Mouse (Mus musculus) ES-Bruce4 (cell line): ENCODE measurements around the gene Msi2. TPM values are rescaled to one million over a fixed set of nuclear protein-coding genes. Genes with fewer than 3 reads are reported as not detected.

Source experiments
- H3K27ac ChIP-seq: 2 replicates; pipeline ENCODE4 v1.5.1; 2012; ENCODE audit warnings: low read length, inconsistent platforms; ENCODE audit not compliant: insufficient read depth
- H3K27me3 ChIP-seq: 2 replicates; pipeline ENCODE4 v1.6.1; 2012; ENCODE audit warnings: mild to moderate bottlenecking, low read length, inconsistent platforms; ENCODE audit not compliant: control insufficient read depth, poor library complexity, insufficient read depth, severe bottlenecking
- H3K36me3 ChIP-seq: 2 replicates; pipeline ENCODE4 v1.6.1; 2012; ENCODE audit warnings: inconsistent platforms, mild to moderate bottlenecking, low read length, moderate library complexity; ENCODE audit not compliant: control insufficient read depth, poor library complexity, insufficient read depth, severe bottlenecking
- H3K4me1 ChIP-seq: one replicate; pipeline ENCODE4 v1.8.1; 2011; ENCODE audit warnings: low read length; ENCODE audit not compliant: control insufficient read depth, insufficient read depth
- H3K4me3 ChIP-seq: 2 replicates; pipeline ENCODE4 v1.5.1; 2011; ENCODE audit warnings: low read depth, mild to moderate bottlenecking, low read length
- H3K9ac ChIP-seq: 2 replicates; pipeline ENCODE4 v1.6.1; 2012; ENCODE audit warnings: low read depth, mild to moderate bottlenecking, inconsistent platforms; ENCODE audit not compliant: poor library complexity, severe bottlenecking
- H3K9me3 ChIP-seq: replicated peaks from 2 replicates; pipeline ENCODE4 v1.6.1; 2012; ENCODE audit warnings: mild to moderate bottlenecking, low read length, inconsistent platforms; ENCODE audit not compliant: control insufficient read depth, poor library complexity, insufficient read depth, severe bottlenecking
- CTCF ChIP-seq: IDR thresholded peaks from one replicate; pipeline ENCODE4 v1.8.1; 2011; ENCODE audit warnings: low read depth, low read length
- EP300 ChIP-seq: IDR thresholded peaks from 2 replicates; pipeline ENCODE4 v1.6.1; 2011; ENCODE audit warnings: low read depth, low read length; ENCODE audit not compliant: insufficient read depth
- POLR2A ChIP-seq: IDR thresholded peaks from one replicate; pipeline ENCODE4 v1.8.1; 2011; ENCODE audit warnings: low read length; ENCODE audit not compliant: insufficient read depth
- polyA plus RNA-seq: library from polyadenylated mRNA; stranded (reverse); fragments of >200 nt; gene quantifications from 2 replicates; pipeline ENCODE4 v1.2.4, GENCODE M21; 2011; ENCODE audit warnings: low read depth; ENCODE audit not compliant: missing spikeins, insufficient read depth, insufficient read length

Msi2 gene
- polyA plus RNA-seq, 1 experiment = 110 TPM

DNA sequence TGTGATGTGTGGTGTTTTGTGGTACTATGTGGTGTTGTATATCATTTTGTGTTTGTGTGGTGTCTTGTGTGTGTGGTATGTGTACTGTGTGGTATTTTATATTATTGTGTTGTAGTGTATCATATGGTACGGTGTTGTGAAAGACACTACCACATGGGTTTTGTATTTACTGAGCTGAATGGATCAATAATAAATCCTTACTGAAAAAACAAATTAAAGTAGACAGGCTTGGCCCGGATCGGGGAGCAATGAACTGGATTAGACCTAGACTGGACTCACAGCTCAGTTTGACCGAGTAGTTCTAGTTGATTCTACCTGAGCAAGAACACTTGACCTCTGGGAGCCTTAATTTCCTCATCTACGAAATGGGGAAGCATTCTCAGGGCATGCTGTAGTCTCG lies 107.5 kb downstream of the Msi2 start:
- no peaks in the 10 kb centered on the region; the same call in none of the 2 replicates for H3K36me3 ChIP-seq
- peaks cover 2% of the 10 kb centered on the region for H3K4me1 ChIP-seq
- no peaks in the 10 kb centered on the region for H3K9me3 ChIP-seq
- TF ChIP-seq EP300 (no peak), POLR2A (no peak), CTCF (no peak)
- H3K9ac ChIP-seq = no peak overlapping the region
- H3K27ac ChIP-seq = no peak overlapping the region
- no peak overlapping the region for H3K4me3 ChIP-seq
- no peaks in the 10 kb centered on the region for H3K27me3 ChIP-seq

DNA sequence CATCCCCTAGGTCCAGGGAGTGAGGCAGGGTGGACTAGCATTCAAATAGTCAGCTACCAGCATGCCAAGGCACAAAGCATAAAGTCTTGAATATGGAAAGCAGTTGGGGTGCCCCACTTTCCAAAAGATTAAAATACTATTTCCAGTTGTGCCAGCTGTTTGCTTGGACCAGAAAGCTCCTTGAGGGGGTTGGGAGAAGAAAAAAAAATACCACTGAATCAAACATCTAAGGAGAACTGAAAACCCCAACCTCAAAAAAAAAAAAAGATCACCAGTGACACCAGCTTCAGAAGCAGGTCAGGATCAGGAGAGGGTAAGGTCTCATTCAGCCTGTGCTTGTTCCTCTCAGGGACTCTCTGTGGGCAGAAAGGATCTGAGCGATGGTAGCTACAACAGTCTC lies 108.2 kb downstream of the Msi2 start:
- Histone ChIP-seq H3K9ac (no peak overlapping the region), H3K36me3 (no peaks in the 10 kb centered on the region; the same call in none of the 2 replicates), H3K27ac (no peak overlapping the region), H3K27me3 (no peaks in the 10 kb centered on the region), H3K9me3 (no peaks in the 10 kb centered on the region), H3K4me1 (peaks cover 2% of the 10 kb centered on the region), H3K4me3 (no peak overlapping the region)
- no peak for TF ChIP-seq POLR2A
- TF ChIP-seq CTCF = no peak
- no peak for TF ChIP-seq EP300

DNA sequence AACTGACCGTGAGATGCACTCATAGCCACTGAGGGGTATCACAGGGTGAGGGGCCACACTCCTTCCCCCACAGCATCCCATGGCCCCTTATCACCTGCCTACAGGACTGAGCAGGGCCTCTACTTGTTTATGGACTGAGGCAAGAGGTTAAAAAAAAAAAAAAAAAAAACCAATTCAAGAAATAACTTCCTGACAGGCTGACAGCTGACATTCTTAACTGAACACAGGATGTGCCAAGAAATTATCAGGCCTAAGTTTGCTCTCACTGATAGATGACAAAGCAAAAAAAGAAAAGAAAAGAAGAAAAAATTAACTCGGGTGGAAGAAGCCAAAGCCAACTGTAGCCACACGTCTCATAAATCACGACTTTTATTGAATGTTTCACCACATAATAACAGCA lies 109.7 kb downstream of the Msi2 start:
- H3K36me3 ChIP-seq = peaks cover 2% of the 10 kb centered on the region
- H3K27me3 ChIP-seq = no peaks in the 10 kb centered on the region
- TF ChIP-seq CTCF (no peak), POLR2A (no peak), EP300 (no peak)
- H3K27ac ChIP-seq = no peak overlapping the region
- H3K9me3 ChIP-seq = no peaks in the 10 kb centered on the region
- peaks cover 2% of the 10 kb centered on the region for H3K4me1 ChIP-seq
- H3K9ac ChIP-seq = no peak overlapping the region
- no peak overlapping the region for H3K4me3 ChIP-seq

DNA sequence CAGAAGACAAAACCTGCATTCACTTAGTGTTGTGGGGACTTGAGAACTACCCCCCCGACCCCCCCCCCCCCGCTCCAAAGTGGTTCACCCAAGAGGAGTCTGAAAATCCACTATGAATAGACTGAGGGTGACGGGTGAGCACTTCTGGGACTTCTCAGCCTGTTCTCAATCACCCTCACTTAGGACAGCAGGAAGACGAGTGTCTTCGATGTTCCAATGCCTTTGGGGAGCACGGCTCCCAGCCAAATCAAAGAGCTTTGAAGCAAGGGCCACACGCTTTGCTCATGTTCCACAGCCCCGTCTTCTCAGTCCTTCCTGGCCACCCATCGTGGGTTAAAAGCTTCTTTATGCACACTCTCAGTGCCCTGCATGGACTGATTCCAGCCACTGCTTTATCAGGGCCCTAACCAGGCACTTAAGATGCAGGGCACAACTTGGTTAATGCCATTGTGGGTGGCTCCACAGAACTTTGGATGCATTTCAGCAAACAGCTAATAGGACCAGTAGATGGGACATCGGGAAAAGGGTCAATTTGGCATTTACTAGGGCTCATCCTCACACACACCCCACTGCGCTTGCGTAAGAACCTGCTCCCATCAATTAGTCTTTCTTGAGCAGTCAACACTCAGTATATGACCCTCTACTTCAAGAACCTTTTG lies 110.5 kb downstream of the Msi2 start:
- H3K27ac ChIP-seq = no peak overlapping the region
- peaks cover 5% of the 10 kb centered on the region for H3K4me1 ChIP-seq
- no peak overlapping the region for H3K9ac ChIP-seq

DNA sequence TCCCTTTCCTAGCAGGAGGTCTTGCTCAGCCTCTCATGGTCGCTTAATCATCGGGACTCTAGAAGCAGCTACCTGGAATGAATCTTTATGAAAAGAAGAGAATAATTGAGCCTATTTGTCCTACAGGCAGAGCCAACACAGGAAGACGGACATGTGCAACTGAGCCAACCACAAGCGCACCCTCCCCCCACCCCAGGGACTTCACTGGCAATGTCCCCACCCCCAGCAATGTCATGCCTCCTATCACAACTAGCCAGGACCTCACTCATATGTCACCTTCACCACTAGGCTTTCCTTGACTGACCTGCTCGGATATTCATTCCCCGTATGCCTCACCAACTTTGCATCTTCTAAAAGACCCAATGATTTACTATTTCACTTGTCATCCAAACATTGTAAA lies 112.5 kb downstream of the Msi2 start:
- Histone ChIP-seq H3K36me3 (peaks cover 2% of the 10 kb centered on the region; the same call in 1 of the 2 replicates), H3K4me1 (peaks cover 8% of the 10 kb centered on the region), H3K27ac (no peak overlapping the region), H3K27me3 (no peaks in the 10 kb centered on the region), H3K4me3 (no peak overlapping the region), H3K9me3 (no peaks in the 10 kb centered on the region), H3K9ac (no peak overlapping the region)
- TF ChIP-seq CTCF = no peak
- TF ChIP-seq POLR2A = no peak
- no peak for TF ChIP-seq EP300

More for the DNA sequence above, 110.5 kb downstream of the Msi2 start:
- H3K4me3 ChIP-seq = no peak overlapping the region
- TF ChIP-seq CTCF (no peak), POLR2A (no peak), EP300 (no peak)
- H3K36me3 ChIP-seq = peaks cover 2% of the 10 kb centered on the region
- H3K27me3 ChIP-seq = no peaks in the 10 kb centered on the region
- H3K9me3 ChIP-seq = no peaks in the 10 kb centered on the region

DNA sequence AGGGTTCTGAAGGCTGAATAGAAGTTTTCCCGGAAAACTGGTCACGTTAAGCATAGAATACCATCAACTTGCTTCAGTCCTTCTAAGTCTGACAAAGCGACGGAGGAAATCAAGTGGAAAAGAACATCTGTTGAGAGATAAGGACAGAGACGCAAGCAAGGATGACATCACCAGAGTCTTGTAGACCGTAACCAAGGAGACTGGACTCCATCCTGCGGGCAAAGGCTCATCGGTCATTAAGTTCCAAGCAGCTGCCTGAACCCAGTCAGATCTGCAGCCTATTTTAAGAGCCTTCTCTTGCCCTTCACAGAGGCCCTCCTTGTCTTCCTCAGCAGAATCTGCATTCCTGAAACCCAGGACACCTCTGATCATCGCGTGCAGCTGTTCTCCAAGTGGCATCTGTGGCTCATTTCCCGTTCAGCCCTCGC lies 113.2 kb downstream of the Msi2 start:
- no peak for TF ChIP-seq EP300
- no peak for TF ChIP-seq POLR2A
- TF ChIP-seq CTCF = no peak
- H3K4me3 ChIP-seq = no peak overlapping the region
- no peaks in the 10 kb centered on the region for H3K27me3 ChIP-seq
- H3K9me3 ChIP-seq = no peaks in the 10 kb centered on the region
- no peak overlapping the region for H3K27ac ChIP-seq
- H3K9ac ChIP-seq = no peak overlapping the region
- H3K4me1 ChIP-seq = peaks cover 8% of the 10 kb centered on the region
- H3K36me3 ChIP-seq = 0 out of 2 replicates have a peak, but pooled peaks cover 2% of the 10 kb centered on the region
